ENCODE assay signal across 18 mouse cellular contexts in the genomic region with DNA sequence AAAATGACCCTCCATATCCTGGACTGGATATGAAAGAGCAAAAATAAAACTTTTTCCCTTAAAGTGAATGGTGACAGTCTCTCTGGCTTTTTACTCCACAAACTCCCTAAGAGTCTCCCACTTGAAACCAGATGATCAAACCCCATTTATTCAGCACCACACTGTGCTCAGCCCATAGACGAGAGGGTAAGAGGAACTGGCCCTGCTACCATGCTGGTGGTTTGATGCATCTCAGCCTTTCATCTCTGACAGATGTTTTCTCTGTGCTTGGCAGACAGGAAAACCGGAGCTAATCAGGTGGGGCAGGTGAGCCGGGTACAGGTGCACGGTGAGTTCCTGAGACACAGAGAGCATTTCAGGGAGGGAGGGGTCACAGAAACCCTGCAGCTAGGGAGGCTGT.
"Had no signal": no experiment of that assay in that cellular context is flagged by ENCODE, and none has a peak within 500 bp of the region (broad histone marks: within the 10 kb centered on the region; RNA-seq: fewer than 3 reads in every experiment).

No protein-coding gene starts in this region.

- H3K4me1 ChIP-seq: liver, embryonic 15.5 days; midbrain, embryonic 13.5 days; neural tube, embryonic 13.5 days; neural tube, embryonic 15.5 days had no signal

- H3K9ac ChIP-seq: liver, embryonic 15.5 days; liver, postnatal 0 days; lung, embryonic 14.5 days; midbrain, embryonic 13.5 days; neural tube, embryonic 13.5 days; neural tube, embryonic 15.5 days had no signal

- H3K27ac ChIP-seq: liver, embryonic 15.5 days; midbrain, embryonic 13.5 days; neural tube, embryonic 13.5 days; neural tube, embryonic 15.5 days had no signal

- ATAC-seq: liver, postnatal 0 days; midbrain, embryonic 13.5 days had no signal

- H3K4me3 ChIP-seq: liver, embryonic 15.5 days; midbrain, embryonic 13.5 days; myocyte; neural tube, embryonic 13.5 days; neural tube, embryonic 15.5 days had no signal

- H3K36me3 ChIP-seq: liver, embryonic 15.5 days; midbrain, embryonic 13.5 days; neural tube, embryonic 13.5 days; neural tube, embryonic 15.5 days had no signal

- DNase-seq: liver, postnatal 0 days; lung, embryonic 14.5 days; lung, postnatal 10 days; lung, postnatal 4 days; retina, postnatal 1 day; right cerebral cortex, adult 18-20 months; right cerebral cortex, postnatal 25 days; right cerebral cortex, postnatal 4 days; spleen, adult 18-20 months; thymus, adult 18-20 months; thymus, postnatal 14 days; thymus, postnatal 36 days had no signal

- H3K27me3 ChIP-seq: liver, embryonic 15.5 days; midbrain, embryonic 13.5 days; neural tube, embryonic 13.5 days; neural tube, embryonic 15.5 days had no signal

- H3K9me3 ChIP-seq: liver, embryonic 15.5 days; midbrain, embryonic 13.5 days; neural tube, embryonic 13.5 days; neural tube, embryonic 15.5 days had no signal

- H3K4me2 ChIP-seq: liver, embryonic 15.5 days; lung, embryonic 14.5 days; midbrain, embryonic 11.5 days; midbrain, embryonic 13.5 days; neural tube, embryonic 13.5 days; neural tube, embryonic 15.5 days had no signal
